Mouse (Mus musculus) heart, postnatal 0 days (tissue): ENCODE data around the gene Clec2l. TPM values are rescaled to one million over a fixed set of nuclear protein-coding genes. Genes with fewer than 3 reads are reported as not detected.

Experiments used
- ATAC-seq: fragments of 200-750 bp; cut with Nextera tagmentation; 2 replicates; pipeline ENCODE4 v1.8.0; 2017; ENCODE audit warnings: low read depth, moderate number of reproducible peaks, moderate library complexity; ENCODE audit not compliant: insufficient read depth
- DNase-seq: peaks from one replicate; pipeline ENCODE4 v3.0.0-alpha.2; 2016; ENCODE audit warnings: low spot score
- H3K27ac ChIP-seq: fragments of 300-500 bp; sonication (generic); 2 replicates; pipeline ENCODE4 v1.5.1; 2014; ENCODE audit warnings: low read depth, mild to moderate bottlenecking
- H3K27me3 ChIP-seq: fragments of 300-500 bp; sonication (generic); 2 replicates; pipeline ENCODE4 v1.6.1; 2014; ENCODE audit warnings: low read length, mixed read lengths; ENCODE audit not compliant: control insufficient read depth, insufficient read depth
- H3K36me3 ChIP-seq: fragments of 300-500 bp; sonication (generic); replicated peaks from 2 replicates; pipeline ENCODE4 v1.6.1; 2014; ENCODE audit warnings: low read length, mixed read lengths; ENCODE audit not compliant: control insufficient read depth, insufficient read depth
- H3K4me1 ChIP-seq: fragments of 300-500 bp; sonication (generic); 2 replicates; pipeline ENCODE4 v1.6.1; 2014; ENCODE audit warnings: antibody characterized with exemption; ENCODE audit not compliant: control insufficient read depth, insufficient read depth
- H3K4me2 ChIP-seq: fragments of 300-500 bp; sonication (generic); 2 replicates; pipeline ENCODE4 v1.6.1; 2014; ENCODE audit warnings: low read depth, mild to moderate bottlenecking, low read length, moderate library complexity
- H3K4me3 ChIP-seq: fragments of 300-500 bp; sonication (generic); 2 replicates; pipeline ENCODE4 v1.5.1; 2014; ENCODE audit warnings: low read depth, low read length
- H3K9ac ChIP-seq: fragments of 300-500 bp; sonication (generic); replicated peaks from 2 replicates; pipeline ENCODE4 v1.6.1; 2014; ENCODE audit warnings: low read depth, low read length, mixed read lengths
- H3K9me3 ChIP-seq: fragments of 300-500 bp; sonication (generic); replicated peaks from 2 replicates; pipeline ENCODE4 v1.6.1; 2016; ENCODE audit warnings: low read length; ENCODE audit not compliant: control insufficient read depth
- CTCF ChIP-seq: IDR thresholded peaks from 2 replicates; pipeline ENCODE4 v1.5.1; 2016; ENCODE audit warnings: antibody characterized with exemption, control low read depth, low read depth
- EP300 ChIP-seq: IDR thresholded peaks from 2 replicates; pipeline ENCODE4 v1.6.1; 2016; ENCODE audit warnings: antibody characterized with exemption, low read depth
- WGBS: fragments of 180-500 bp; shearing (Covaris S2); extraction: QIAGEN DNeasy Blood & Tissue Kit; methylation state at CpG from one replicate; pipeline ENCODE4 v1.1.7; 2014; 5-methylcytosine and 5-hydroxymethylcytosine counted together
- polyA plus RNA-seq: library from polyadenylated mRNA; unstranded; fragments of >200 nt; fragmentation: Nextera tagmentation; extraction: Ambion mirVana; gene quantifications from 2 replicates; pipeline ENCODE4 v1.2.1, GENCODE M21; 2015
- total RNA-seq: library from RNA; depleted of rRNA; stranded (reverse); fragments of >200 nt; gene quantifications from 2 replicates; pipeline ENCODE4 v1.2.3, GENCODE M21; 2014; ENCODE audit warnings: low replicate concordance

The Clec2l gene
- total and polyA plus RNA-seq, 2 experiments from 2014 or later: 1.2 to 3.4 TPM

GRCm38 (mm10) chr6:38671270-38671669, 8.4 kb downstream of the Clec2l start:
- ATAC-seq (no peak), DNase-seq (no peak)
- TF ChIP-seq EP300: no peak
- TF ChIP-seq CTCF: no peak
- no peaks in the 10 kb centered on the region for H3K27me3 ChIP-seq
- no peak overlapping the region for H3K4me3 ChIP-seq
- no peaks in the 10 kb centered on the region for H3K9me3 ChIP-seq
- peaks cover 3% of the 10 kb centered on the region; the same call in 1 of the 2 replicates for H3K4me1 ChIP-seq
- H3K36me3 ChIP-seq: no peaks in the 10 kb centered on the region
- 80% methylated on average over 7 of the region's 7 CpGs for WGBS
- H3K4me2 ChIP-seq: no peak overlapping the region
- H3K27ac ChIP-seq: no peak overlapping the region
- H3K9ac ChIP-seq: no peak overlapping the region

- Histone ChIP-seq H3K27ac (no peak overlapping the region), H3K27me3 (no peaks in the 10 kb centered on the region), H3K4me1 (peaks cover 10% of the 10 kb centered on the region; the same call in 1 of the 2 replicates), H3K4me2 (no peak overlapping the region), H3K36me3 (no peaks in the 10 kb centered on the region), H3K9me3 (no peaks in the 10 kb centered on the region), H3K4me3 (no peak overlapping the region), H3K9ac (no peak overlapping the region)
- no peak for TF ChIP-seq CTCF
- TF ChIP-seq EP300: no peak
- no peak for ATAC-seq
- 78% methylated on average over 3 of the region's 3 CpGs for WGBS
- no peak for DNase-seq
These were observed 9.1 kb downstream of the Clec2l start for GRCm38 (mm10) chr6:38672011-38672410.

- Histone ChIP-seq H3K27ac (no peak overlapping the region), H3K9me3 (no peaks in the 10 kb centered on the region), H3K27me3 (0 out of 2 replicates have a peak, but pooled peaks cover 4% of the 10 kb centered on the region), H3K9ac (no peak overlapping the region), H3K4me3 (no peak overlapping the region), H3K36me3 (no peaks in the 10 kb centered on the region), H3K4me1 (peaks cover 10% of the 10 kb centered on the region; the same call in 1 of the 2 replicates), H3K4me2 (peak overlapping the region; percentile 33; the same call in 1 of the 2 replicates)
- TF ChIP-seq EP300 (no peak), CTCF (no peak)
- 25% methylated on average over 6 of the region's 6 CpGs for WGBS
- DNase-seq: no peak
- ATAC-seq: no peak
These were observed 13.3 kb downstream of the Clec2l start for GRCm38 (mm10) chr6:38676217-38676616.

- no peak for ATAC-seq
- H3K27me3 ChIP-seq: 0 out of 2 replicates have a peak, but pooled peaks cover 4% of the 10 kb centered on the region
- TF ChIP-seq CTCF (no peak), EP300 (no peak)
- 60% methylated on average over 14 of the region's 14 CpGs for WGBS
- no peak overlapping the region for H3K27ac ChIP-seq
- no peak overlapping the region for H3K9ac ChIP-seq
- no peak for DNase-seq
- H3K36me3 ChIP-seq: no peaks in the 10 kb centered on the region
- peak overlapping the region; percentile 33; the same call in 1 of the 2 replicates for H3K4me2 ChIP-seq
- no peak overlapping the region for H3K4me3 ChIP-seq
- H3K4me1 ChIP-seq: peaks cover 10% of the 10 kb centered on the region; the same call in 1 of the 2 replicates
- no peaks in the 10 kb centered on the region for H3K9me3 ChIP-seq
These were observed 13.9 kb downstream of the Clec2l start for GRCm38 (mm10) chr6:38676723-38677122.

GRCm38 (mm10) chr6:38677629-38678028, 14.8 kb downstream of the Clec2l start:
- Histone ChIP-seq H3K27ac (no peak overlapping the region), H3K4me3 (no peak overlapping the region), H3K27me3 (0 out of 2 replicates have a peak, but pooled peaks cover 4% of the 10 kb centered on the region), H3K9ac (no peak overlapping the region), H3K9me3 (no peaks in the 10 kb centered on the region), H3K4me1 (peaks cover 10% of the 10 kb centered on the region; the same call in 1 of the 2 replicates), H3K4me2 (no peak overlapping the region), H3K36me3 (no peaks in the 10 kb centered on the region)
- ATAC-seq: no peak
- TF ChIP-seq EP300 (no peak), CTCF (no peak)
- WGBS: 79% methylated on average over 9 of the region's 9 CpGs
- DNase-seq: no peak

GRCm38 (mm10) chr6:38682532-38682931, 19.7 kb downstream of the Clec2l start:
- DNase-seq (no peak), ATAC-seq (no peak)
- 54% methylated on average over 2 of the region's 2 CpGs for WGBS
- Histone ChIP-seq H3K4me1 (no peaks in the 10 kb centered on the region), H3K27ac (no peak overlapping the region), H3K36me3 (no peaks in the 10 kb centered on the region), H3K4me3 (no peak overlapping the region), H3K9me3 (no peaks in the 10 kb centered on the region), H3K27me3 (0 out of 2 replicates have a peak, but pooled peaks cover 4% of the 10 kb centered on the region), H3K4me2 (no peak overlapping the region), H3K9ac (no peak overlapping the region)
- TF ChIP-seq CTCF (no peak), EP300 (no peak)
